Mouse (Mus musculus) left cerebral cortex, adult 18-20 months (tissue): ENCODE measurements at regions not wholly inside any gene's neighbourhood (a gene's known extent, or its start where the extent isn't known, plus 50 kb on each side); places are given as distances from the start of the nearest gene placed in this dataset.

Experiments
- DNase-seq, 2 experiments: peaks; one replicate each; pipeline ENCODE4 v3.0.0; 2021 to 2022; ENCODE audit warnings: low spot score in 2 of 2, mixed read lengths in 1 of 2

- DNase-seq = no peak
Observed at GRCm38 (mm10) chr11:113122964-113123363, 340.9 kb downstream of the Sox9 start.

DNA sequence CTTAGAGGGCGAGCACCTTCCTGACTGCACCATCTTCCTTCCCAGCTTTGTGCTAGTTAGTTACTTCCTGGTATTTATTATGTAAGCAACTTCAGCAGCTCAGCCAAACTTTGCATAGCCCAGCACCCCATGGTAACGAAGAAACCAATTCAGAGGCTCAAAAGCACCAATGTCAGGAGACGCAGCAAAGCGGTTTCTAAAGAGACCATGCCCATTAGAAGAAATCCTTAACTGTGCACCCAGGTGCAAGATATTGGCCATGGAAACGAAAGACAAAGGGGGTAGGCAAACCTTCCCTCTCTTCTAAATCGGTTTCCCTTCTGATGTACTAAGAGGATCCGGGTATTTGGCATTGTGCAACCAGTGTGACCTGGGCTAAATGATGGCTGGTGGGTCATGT lies 343.8 kb downstream of the Sox9 start:
- DNase-seq = no peak

GRCm38 (mm10) chr11:113129192-113129591 lies 347.2 kb downstream of the Sox9 start:
- DNase-seq = no peak

DNA sequence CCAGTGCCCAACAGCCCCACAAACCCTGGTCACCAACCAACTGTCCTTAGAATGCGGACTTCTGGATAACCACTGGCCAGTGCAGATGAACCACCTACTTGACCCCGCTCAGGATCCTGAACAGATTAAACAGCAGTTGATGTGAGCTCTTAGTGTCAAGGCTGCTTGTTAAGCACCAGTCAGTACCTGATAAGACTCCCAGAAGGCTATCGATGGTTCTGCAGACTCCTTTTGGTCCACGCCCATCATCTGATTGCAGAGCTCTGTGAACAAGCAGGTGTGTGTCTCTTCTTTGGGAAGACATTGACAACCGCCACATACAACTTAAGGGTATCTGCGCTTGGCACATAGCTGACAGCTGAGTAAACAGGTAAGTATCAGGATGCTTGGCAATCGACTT lies 348.0 kb downstream of the Sox9 start:
- DNase-seq = no peak

DNA sequence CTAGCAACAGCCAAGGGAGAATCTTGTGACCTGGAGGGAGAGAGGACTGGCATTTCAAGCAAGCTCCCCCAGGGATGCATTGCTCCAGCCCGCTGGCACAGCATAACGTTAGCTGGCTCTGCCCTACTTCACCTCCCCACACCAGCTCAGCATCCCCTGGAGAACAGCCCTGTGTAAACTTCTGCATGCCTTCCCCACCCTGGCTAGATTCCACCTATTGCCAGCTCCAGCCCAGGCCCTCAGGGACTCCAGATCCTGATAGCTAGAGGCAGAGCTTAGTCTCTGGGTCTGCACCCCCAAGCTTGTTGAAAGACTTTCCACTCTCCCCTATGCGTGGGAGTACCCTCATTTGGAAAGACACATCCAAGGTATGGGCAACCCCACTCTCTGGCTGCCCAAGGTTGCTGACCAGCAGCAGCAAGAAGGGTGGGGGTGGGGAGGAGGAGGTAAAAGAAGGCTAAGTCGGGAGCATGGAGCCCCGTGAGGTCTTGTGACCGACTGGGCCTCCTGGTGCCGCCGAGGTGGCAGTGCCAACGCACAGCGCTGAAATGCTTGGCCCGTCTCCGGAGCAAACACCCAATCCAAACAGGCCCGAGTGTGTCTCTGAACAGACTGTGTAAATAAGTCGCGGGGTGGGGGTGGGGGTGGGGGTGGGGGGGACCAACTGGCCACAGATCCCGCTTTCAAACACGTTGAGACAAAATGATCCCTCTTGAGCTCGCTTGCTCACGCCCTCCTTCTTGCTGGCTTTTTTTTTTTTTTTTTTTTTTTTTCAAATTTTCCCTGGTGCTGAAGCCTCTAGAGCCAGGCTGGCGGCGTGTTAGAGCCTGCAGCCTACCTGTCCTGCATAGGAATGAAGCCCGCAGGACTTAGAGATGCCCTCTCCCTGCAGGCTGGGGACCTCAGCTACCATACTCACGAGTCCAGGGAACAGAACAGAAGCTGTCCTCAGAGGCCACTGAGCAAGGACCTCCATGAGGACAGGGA lies 350.3 kb downstream of the Sox9 start:
- peak in 1 of 2 experiments; percentile 28 for DNase-seq

DNA sequence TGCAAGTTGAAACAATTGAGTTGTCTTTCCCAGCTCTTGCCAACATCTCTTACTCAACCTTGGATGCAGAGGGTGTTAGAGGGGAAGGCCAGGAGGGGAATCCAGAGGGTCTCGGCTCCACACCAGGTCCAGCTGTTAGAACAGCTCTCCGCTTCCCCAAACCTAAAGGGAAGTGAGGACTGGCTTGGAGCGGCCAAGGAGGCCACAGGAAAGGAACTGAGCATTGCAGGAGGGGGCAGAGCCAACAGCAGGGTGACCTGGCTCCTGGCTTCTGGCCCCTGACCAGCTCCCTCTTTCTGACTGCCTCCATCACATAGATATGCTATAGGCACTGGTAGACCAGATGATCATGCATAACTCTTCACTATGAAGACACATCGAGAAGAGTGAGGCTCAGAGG lies 351.4 kb downstream of the Sox9 start:
- no peak for DNase-seq

- no peak for DNase-seq
Observed at GRCm38 (mm10) chr11:113135261-113135660, 353.2 kb downstream of the Sox9 start.

DNA sequence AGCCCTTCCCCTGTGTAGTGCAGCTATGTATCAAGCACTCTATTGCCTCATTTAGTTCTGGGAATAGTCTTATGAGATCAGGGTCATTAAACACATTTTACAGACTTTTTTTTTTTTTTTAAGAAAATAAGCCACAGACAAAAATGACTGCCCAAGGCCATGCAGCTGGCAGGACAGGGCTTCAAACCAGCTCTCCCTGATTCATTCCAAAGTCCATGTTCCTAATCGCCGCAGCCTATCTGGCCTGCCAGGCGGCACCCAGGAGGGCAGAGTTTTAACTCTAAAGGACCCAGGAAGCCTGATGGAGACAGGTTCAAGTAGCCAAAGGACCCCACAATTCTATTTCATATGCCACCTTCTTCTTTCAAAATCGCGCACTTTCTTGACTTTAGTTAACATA lies 356.4 kb downstream of the Sox9 start:
- no peak for DNase-seq

DNA sequence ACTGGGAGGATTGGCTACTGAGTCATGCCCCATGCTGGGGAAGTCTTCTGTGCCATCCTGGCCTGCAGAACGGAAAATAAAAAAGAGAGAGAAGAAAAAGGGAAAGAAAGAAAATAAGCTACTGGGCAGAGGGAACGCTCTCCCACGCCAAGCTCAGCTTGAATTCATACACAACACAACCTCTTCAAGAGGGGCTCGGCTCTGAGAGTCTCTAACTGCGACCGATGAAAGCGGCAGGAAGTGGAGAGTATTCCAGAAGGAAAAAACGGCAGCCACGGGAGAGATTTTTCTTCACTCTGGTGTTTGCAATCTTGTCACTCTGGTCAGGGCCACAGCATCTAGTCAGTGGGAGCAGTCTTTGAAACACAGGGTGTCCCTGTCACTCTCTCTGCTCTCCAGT lies 358.6 kb downstream of the Sox9 start:
- no peak for DNase-seq

GRCm38 (mm10) chr11:113142816-113143215 lies 360.8 kb downstream of the Sox9 start:
- DNase-seq = no peak

- peak in 1 of 2 experiments; percentile 40 for DNase-seq
Observed at GRCm38 (mm10) chr11:113143839-113144627, 362.0 kb downstream of the Sox9 start.

- no peak for DNase-seq
Observed at GRCm38 (mm10) chr11:113145721-113146120, 363.7 kb downstream of the Sox9 start.

DNA sequence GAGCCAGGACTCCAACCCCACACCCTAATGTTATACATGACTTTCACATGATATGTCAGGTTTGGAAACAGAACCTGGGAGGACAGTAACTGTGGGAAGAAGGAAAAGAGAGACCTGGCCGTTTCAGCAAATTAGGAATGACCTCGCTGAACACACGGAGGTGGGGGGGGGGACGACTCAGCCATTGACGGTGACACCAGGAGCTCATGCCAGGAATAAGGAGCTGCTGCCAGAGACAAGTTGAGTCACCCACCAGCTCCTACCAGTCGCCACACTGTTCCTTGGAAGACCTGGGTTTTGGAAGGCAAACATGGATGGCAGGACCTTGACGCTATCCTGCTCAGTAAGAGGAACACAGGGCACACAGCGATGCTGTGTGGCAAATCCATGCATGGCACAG lies 364.7 kb downstream of the Sox9 start:
- DNase-seq = no peak

DNA sequence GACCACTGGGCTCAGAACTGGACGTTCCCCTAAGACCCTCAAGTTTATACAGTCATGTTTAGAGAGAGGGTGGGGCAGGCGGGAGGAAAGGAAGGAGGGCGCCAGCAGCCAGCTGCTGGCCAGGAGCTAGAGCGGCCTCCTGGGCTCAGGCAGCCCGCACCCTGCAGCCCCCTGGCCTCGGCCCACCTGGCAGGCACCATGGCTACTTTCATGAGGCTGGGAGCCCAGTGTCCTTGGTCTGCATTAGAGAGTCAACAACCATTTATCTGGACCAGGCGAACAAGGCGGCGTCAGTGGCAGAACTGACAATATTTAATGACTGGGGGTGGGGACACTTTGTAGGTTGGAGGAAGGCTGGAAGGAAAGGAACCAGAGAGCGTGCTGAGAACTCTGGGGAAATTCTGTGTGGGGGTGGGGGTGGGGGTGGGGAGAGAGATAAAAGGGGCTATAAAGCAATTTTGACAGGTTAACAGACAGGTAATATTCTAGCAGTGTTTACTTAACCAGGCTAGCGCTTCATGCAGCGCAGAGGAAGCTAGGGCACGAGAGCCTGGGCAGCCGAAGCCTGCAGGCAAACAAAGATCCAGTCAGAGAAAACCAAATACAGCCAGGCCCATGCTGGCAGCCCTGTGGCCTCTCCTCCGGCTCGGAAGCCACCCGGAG lies 365.6 kb downstream of the Sox9 start:
- no peak for DNase-seq

- DNase-seq = no peak
Observed at GRCm38 (mm10) chr11:113148198-113148537, 366.1 kb downstream of the Sox9 start.

DNA sequence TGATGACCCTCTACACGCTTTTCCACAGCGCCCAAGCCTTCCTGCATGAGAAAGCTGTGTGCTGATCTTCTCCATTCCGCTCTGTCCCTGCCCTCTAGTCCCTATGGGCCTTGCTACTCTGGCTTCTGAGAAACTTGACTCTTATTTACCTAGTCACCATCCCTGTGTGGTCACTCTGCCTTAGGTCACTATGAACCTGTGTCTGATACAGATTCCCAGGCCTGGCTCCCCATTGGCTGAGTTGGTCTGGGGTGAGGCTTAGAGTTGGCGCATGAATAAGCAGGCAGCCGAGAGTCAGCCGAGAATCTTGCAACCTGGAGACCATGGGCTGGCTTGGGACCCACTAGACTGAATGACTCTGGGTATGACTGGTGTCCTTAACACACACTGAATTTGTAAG lies 373.5 kb downstream of the Sox9 start:
- no peak for DNase-seq

- DNase-seq = no peak
Observed at GRCm38 (mm10) chr11:113163941-113164340, 381.9 kb downstream of the Sox9 start.

- no peak for DNase-seq
Observed at GRCm38 (mm10) chr11:113164510-113164909, 382.5 kb downstream of the Sox9 start.

- DNase-seq = peak; percentile 74 to 79
Observed at GRCm38 (mm10) chr11:113165069-113165795, 383.2 kb downstream of the Sox9 start.

DNA sequence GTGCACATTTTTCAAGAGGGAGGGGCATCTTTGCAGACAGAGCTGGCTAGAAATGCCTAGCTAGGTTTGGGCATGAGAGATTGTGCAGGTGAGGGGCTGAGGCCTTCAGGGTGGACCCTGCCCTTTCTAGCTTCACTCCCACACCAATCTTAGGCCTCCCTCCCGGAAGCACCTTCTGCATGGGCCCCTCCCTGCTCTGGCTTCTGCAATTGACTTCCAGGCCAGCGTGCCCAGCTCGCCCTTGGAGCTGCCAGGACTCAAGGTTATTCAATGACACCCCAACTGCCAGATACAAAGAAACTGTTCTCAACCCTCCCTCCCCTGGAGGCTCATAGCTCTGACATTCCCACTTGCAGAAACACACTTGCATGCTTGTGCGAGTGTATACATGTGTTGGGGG lies 384.5 kb downstream of the Sox9 start:
- no peak for DNase-seq
